Mouse (Mus musculus): ENCODE measurements around the gene Eif2b3. TPM values are rescaled to one million over a fixed set of nuclear protein-coding genes. Genes with fewer than 3 reads are reported as not detected.

Gene Eif2b3
- polyA plus RNA-seq, 1 experiment from 2014 or later, result 23.6 TPM

- H3K36me3 ChIP-seq (ENCODE audit: control insufficient read depth, insufficient read depth), result peaks cover 17% of the 10 kb centered on the region
- no peak overlapping the region for H3K4me3 ChIP-seq (ENCODE audit: low read length)
- no peak overlapping the region for H3K9ac ChIP-seq (ENCODE audit: low read length)
- no peaks in the 10 kb centered on the region for H3K27me3 ChIP-seq (ENCODE audit: control insufficient read depth, insufficient read depth, low read length)
- no peaks in the 10 kb centered on the region for H3K9me3 ChIP-seq (replicated peaks; ENCODE audit: control insufficient read depth, low read length)
- no peaks in the 10 kb centered on the region for H3K4me1 ChIP-seq (ENCODE audit: control insufficient read depth, insufficient read depth, low read length)
- H3K27ac ChIP-seq (ENCODE audit: low read length), result no peak overlapping the region
- H3K4me2 ChIP-seq (ENCODE audit: low read depth, low read length), result no peak overlapping the region
- 86% methylated on average over 7 of the region's 7 CpGs for WGBS
- no peak for ATAC-seq (replicated peaks; ENCODE audit: extremely low read depth, insufficient read depth, low FRiP score)
Observed at GRCm38 (mm10) chr4:117068035-117068434, 48.8 kb downstream of the Eif2b3 start.

GRCm38 (mm10) chr4:117069647-117070046 lies 50.4 kb downstream of the Eif2b3 start:
- 97% methylated on average over 1 of the region's 1 CpGs for WGBS
- Histone ChIP-seq H3K4me3 (ENCODE audit: low read length) (no peak overlapping the region), H3K4me1 (ENCODE audit: control insufficient read depth, insufficient read depth, low read length) (no peaks in the 10 kb centered on the region), H3K27me3 (ENCODE audit: control insufficient read depth, insufficient read depth, low read length) (no peaks in the 10 kb centered on the region), H3K9ac (ENCODE audit: low read length) (no peak overlapping the region), H3K9me3 (replicated peaks; ENCODE audit: control insufficient read depth, low read length) (no peaks in the 10 kb centered on the region), H3K36me3 (ENCODE audit: control insufficient read depth, insufficient read depth) (peaks cover 17% of the 10 kb centered on the region), H3K4me2 (ENCODE audit: low read depth, low read length) (no peak overlapping the region), H3K27ac (ENCODE audit: low read length) (no peak overlapping the region)
- no peak for ATAC-seq (replicated peaks; ENCODE audit: extremely low read depth, insufficient read depth, low FRiP score)

GRCm38 (mm10) chr4:117070624-117071023 lies 51.4 kb downstream of the Eif2b3 start:
- peaks cover 16% of the 10 kb centered on the region for H3K36me3 ChIP-seq (ENCODE audit: control insufficient read depth, insufficient read depth)
- H3K4me2 ChIP-seq (ENCODE audit: low read depth, low read length), result no peak overlapping the region
- ATAC-seq (replicated peaks; ENCODE audit: extremely low read depth, insufficient read depth, low FRiP score), result no peak
- no peaks in the 10 kb centered on the region for H3K9me3 ChIP-seq (replicated peaks; ENCODE audit: control insufficient read depth, low read length)
- H3K27me3 ChIP-seq (ENCODE audit: control insufficient read depth, insufficient read depth, low read length), result no peaks in the 10 kb centered on the region
- no peak overlapping the region for H3K27ac ChIP-seq (ENCODE audit: low read length)
- H3K9ac ChIP-seq (ENCODE audit: low read length), result no peak overlapping the region
- 68% methylated on average over 4 of the region's 4 CpGs for WGBS
- no peaks in the 10 kb centered on the region for H3K4me1 ChIP-seq (ENCODE audit: control insufficient read depth, insufficient read depth, low read length)
- no peak overlapping the region for H3K4me3 ChIP-seq (ENCODE audit: low read length)

GRCm38 (mm10) chr4:117071183-117071582 lies 52.0 kb downstream of the Eif2b3 start:
- peaks cover 14% of the 10 kb centered on the region for H3K36me3 ChIP-seq (ENCODE audit: control insufficient read depth, insufficient read depth)
- H3K9ac ChIP-seq (ENCODE audit: low read length), result no peak overlapping the region
- no peak overlapping the region for H3K27ac ChIP-seq (ENCODE audit: low read length)
- H3K9me3 ChIP-seq (replicated peaks; ENCODE audit: control insufficient read depth, low read length), result no peaks in the 10 kb centered on the region
- no peak overlapping the region for H3K4me2 ChIP-seq (ENCODE audit: low read depth, low read length)
- H3K4me1 ChIP-seq (ENCODE audit: control insufficient read depth, insufficient read depth, low read length), result no peaks in the 10 kb centered on the region
- no peak overlapping the region for H3K4me3 ChIP-seq (ENCODE audit: low read length)
- WGBS, result 83% methylated on average over 5 of the region's 5 CpGs
- ATAC-seq (replicated peaks; ENCODE audit: extremely low read depth, insufficient read depth, low FRiP score), result no peak
- H3K27me3 ChIP-seq (ENCODE audit: control insufficient read depth, insufficient read depth, low read length), result no peaks in the 10 kb centered on the region

GRCm38 (mm10) chr4:117087948-117088640 lies 68.9 kb downstream of the Eif2b3 start:
- no peak for ATAC-seq (replicated peaks; ENCODE audit: extremely low read depth, insufficient read depth, low FRiP score)
- 78% methylated on average over 7 of the region's 7 CpGs for WGBS
- H3K27me3 ChIP-seq (ENCODE audit: control insufficient read depth, insufficient read depth, low read length), result no peaks in the 10 kb centered on the region

GRCm38 (mm10) chr4:117090586-117090985 lies 71.4 kb downstream of the Eif2b3 start:
- Histone ChIP-seq H3K36me3 (ENCODE audit: control insufficient read depth, insufficient read depth) (peaks cover 4% of the 10 kb centered on the region; the same call in 1 of the 2 replicates), H3K27ac (ENCODE audit: low read length) (no peak overlapping the region), H3K9ac (ENCODE audit: low read length) (no peak overlapping the region), H3K4me1 (ENCODE audit: control insufficient read depth, insufficient read depth, low read length) (no peaks in the 10 kb centered on the region), H3K9me3 (replicated peaks; ENCODE audit: control insufficient read depth, low read length) (no peaks in the 10 kb centered on the region), H3K4me2 (ENCODE audit: low read depth, low read length) (no peak overlapping the region), H3K27me3 (ENCODE audit: control insufficient read depth, insufficient read depth, low read length) (no peaks in the 10 kb centered on the region), H3K4me3 (ENCODE audit: low read length) (no peak overlapping the region)
- no peak for ATAC-seq (replicated peaks; ENCODE audit: extremely low read depth, insufficient read depth, low FRiP score)
- 71% methylated on average over 7 of the region's 7 CpGs for WGBS

More at GRCm38 (mm10) chr4:117087948-117088640, 68.9 kb downstream of the Eif2b3 start:
- Histone ChIP-seq H3K4me2 (ENCODE audit: low read depth, low read length) (no peak overlapping the region), H3K4me3 (ENCODE audit: low read length) (no peak overlapping the region), H3K9me3 (replicated peaks; ENCODE audit: control insufficient read depth, low read length) (no peaks in the 10 kb centered on the region), H3K36me3 (ENCODE audit: control insufficient read depth, insufficient read depth) (peaks cover 4% of the 10 kb centered on the region; the same call in 1 of the 2 replicates), H3K4me1 (ENCODE audit: control insufficient read depth, insufficient read depth, low read length) (no peaks in the 10 kb centered on the region), H3K9ac (ENCODE audit: low read length) (no peak overlapping the region), H3K27ac (ENCODE audit: low read length) (no peak overlapping the region)

GRCm38 (mm10) chr4:117094626-117095361 lies 75.6 kb downstream of the Eif2b3 start:
- H3K4me2 ChIP-seq (ENCODE audit: low read depth, low read length), result no peak overlapping the region
- H3K27ac ChIP-seq (ENCODE audit: low read length), result no peak overlapping the region
- no peaks in the 10 kb centered on the region for H3K9me3 ChIP-seq (replicated peaks; ENCODE audit: control insufficient read depth, low read length)
- H3K9ac ChIP-seq (ENCODE audit: low read length), result no peak overlapping the region
- no peaks in the 10 kb centered on the region for H3K27me3 ChIP-seq (ENCODE audit: control insufficient read depth, insufficient read depth, low read length)
- H3K4me3 ChIP-seq (ENCODE audit: low read length), result no peak overlapping the region
- 0 out of 2 replicates have a peak, but pooled peaks cover 4% of the 10 kb centered on the region for H3K4me1 ChIP-seq (ENCODE audit: control insufficient read depth, insufficient read depth, low read length)
- 68% methylated on average over 3 of the region's 3 CpGs for WGBS
- ATAC-seq (replicated peaks; ENCODE audit: extremely low read depth, insufficient read depth, low FRiP score), result no peak
- H3K36me3 ChIP-seq (ENCODE audit: control insufficient read depth, insufficient read depth), result no peaks in the 10 kb centered on the region

- H3K4me1 ChIP-seq (ENCODE audit: control insufficient read depth, insufficient read depth, low read length), result 0 out of 2 replicates have a peak, but pooled peaks cover 4% of the 10 kb centered on the region
- peak within 1 kb of the TSS; percentile 50 for H3K4me3 ChIP-seq (ENCODE audit: low read length)
- H3K27ac ChIP-seq (ENCODE audit: low read length), result peak within 1 kb of the TSS; percentile 61
- peak; percentile 71 for ATAC-seq (replicated peaks; ENCODE audit: extremely low read depth, insufficient read depth, low FRiP score)
- peak within 1 kb of the TSS; percentile 63 for H3K9ac ChIP-seq (ENCODE audit: low read length)
- H3K4me2 ChIP-seq (ENCODE audit: low read depth, low read length), result peak within 1 kb of the TSS; percentile 66
- H3K9me3 ChIP-seq (replicated peaks; ENCODE audit: control insufficient read depth, low read length), result no peaks in the 10 kb centered on the region
- 1% methylated on average over 46 of the region's 50 CpGs for WGBS
- no peaks in the 10 kb centered on the region for H3K36me3 ChIP-seq (ENCODE audit: control insufficient read depth, insufficient read depth)
- no peaks in the 10 kb centered on the region for H3K27me3 ChIP-seq (ENCODE audit: control insufficient read depth, insufficient read depth, low read length)
Observed at GRCm38 (mm10) chr4:117095551-117096452, 76.6 kb downstream of the Eif2b3 start, which contains the start of gene Ptch2. Gene Ptch2 (plus strand): TSS chr4:117096075.

All from heart, embryonic 16.5 days (tissue).